Comparison of ENCODE assay signal across 13 mouse cellular contexts in genomic region chr11:29774296-29774695, GRCm38 (mm10). TPM values are rescaled to one million over a fixed set of nuclear protein-coding genes. Genes with fewer than 3 reads are reported as not detected.
DNase-seq lines count a peak whose midpoint lies in the region; ATAC-seq lines count a peak whose summit lies in the region.
"Had no signal": no experiment of that assay in that cellular context is flagged by ENCODE, and none has a peak within 500 bp of the region (broad histone marks: within the 10 kb centered on the region; RNA-seq: fewer than 3 reads in every experiment).

No protein-coding gene starts in this region.

- 0 out of 2 replicates have a peak, but pooled peaks cover 3% of the 10 kb centered on the region for H3K9me3 ChIP-seq in hindbrain, embryonic 10.5 days
- H3K9me3 ChIP-seq in midbrain, embryonic 15.5 days = no peaks in the 10 kb centered on the region

- no peak overlapping the region for H3K9ac ChIP-seq in midbrain, embryonic 15.5 days

- peak; percentile 67; the same call in 1 of the 2 replicates for ATAC-seq in midbrain, embryonic 15.5 days (replicated peaks)
- no peak for ATAC-seq in monocyte, adult 5-6 weeks (replicated peaks; ENCODE audit: insufficient number of reproducible peaks, low FRiP score, low TSS enrichment, poor library complexity, severe bottlenecking)
- ATAC-seq in erythroid progenitor cell, adult 5-6 weeks (replicated peaks; ENCODE audit: low FRiP score, poor library complexity, severe bottlenecking) = no peak
- ATAC-seq: intestine, embryonic 16.5 days had no signal

- intact Hi-C loops in heart, postnatal 36 days (cut with DNase I) = no loop called here

- no peaks in the 10 kb centered on the region for H3K27me3 ChIP-seq in hindbrain, embryonic 10.5 days (ENCODE audit: insufficient read depth, poor library complexity, severe bottlenecking)
- no peaks in the 10 kb centered on the region for H3K27me3 ChIP-seq in midbrain, embryonic 15.5 days (replicated peaks)

- no peak overlapping the region for H3K4me2 ChIP-seq in midbrain, embryonic 15.5 days

- no peaks in the 10 kb centered on the region for H3K36me3 ChIP-seq in hindbrain, embryonic 10.5 days
- 0 out of 2 replicates have a peak, but pooled peaks cover 3% of the 10 kb centered on the region for H3K36me3 ChIP-seq in midbrain, embryonic 15.5 days (replicated peaks)

- DNase-seq in heart, postnatal 4 days = peak; percentile 7
- no peak for DNase-seq in heart, postnatal 36 days
- DNase-seq in embryo, embryonic 11 days = peak; percentile 44
- peak; percentile 17 for DNase-seq in hindbrain, embryonic 10.5 days (ENCODE audit: low spot score)
- no peak for DNase-seq in cerebellum, adult 8-10 months
- DNase-seq: cerebellum, adult 18-20 months; lung, postnatal 4 days; right cerebral cortex, adult 18-20 months; thymus, postnatal 25 days had no signal

- H3K4me3 ChIP-seq in hindbrain, embryonic 10.5 days = no peak overlapping the region
- H3K4me3 ChIP-seq in midbrain, embryonic 15.5 days = no peak overlapping the region

- peaks cover 6% of the 10 kb centered on the region for H3K4me1 ChIP-seq in hindbrain, embryonic 10.5 days (replicated peaks)
- H3K4me1 ChIP-seq in midbrain, embryonic 15.5 days = 0 out of 2 replicates have a peak, but pooled peaks cover 7% of the 10 kb centered on the region

- WGBS in hindbrain, embryonic 10.5 days = 53% methylated on average over 2 of the region's 2 CpGs
- WGBS in midbrain, embryonic 15.5 days = 16% methylated on average over 2 of the region's 2 CpGs

- H3K27ac ChIP-seq in hindbrain, embryonic 10.5 days = peak overlapping the region; percentile 51; the same call in 1 of the 2 replicates
- H3K27ac ChIP-seq in midbrain, embryonic 15.5 days = no peak overlapping the region

RNA-seq across cellular contexts. Expression of gene 4931440F15Rik, which starts 51.2 kb away (rescaled TPM):
- total RNA-seq in heart, postnatal 4 days (2021) = 1 to 10 TPM; 1.1 to 1.5 TPM
- 1 to 10 TPM; 1.8 to 2.1 TPM for total RNA-seq in heart, postnatal 36 days (2021)
- 0.07 and 0.13 TPM in 2 replicates for polyA plus RNA-seq in hindbrain, embryonic 10.5 days (2016; fragmentation: Nextera tagmentation; extraction: Ambion mirVana)
- polyA plus RNA-seq in midbrain, embryonic 15.5 days (2015; fragmentation: Nextera tagmentation; extraction: Ambion mirVana) = 0.72 and 0.74 TPM in 2 replicates
- 0.48 to 0.97 TPM (median 0.96 TPM) in 3 replicates for total RNA-seq in monocyte, adult 5-6 weeks (2017)
- total RNA-seq in erythroid progenitor cell, adult 5-6 weeks (2015; ENCODE audit: low replicate concordance) = not detected in 2 replicates
- total RNA-seq in erythroid progenitor cell, adult 5-6 weeks (2017; ENCODE audit: low replicate concordance) = not detected in 2 replicates

Comparison
In these comparisons a context has a peak if more than half of its experiments do, and no peak if none do; other contexts are left out.
1. DNase-seq: peak in heart, postnatal 4 days (single experiment), embryo, embryonic 11 days (single experiment) and hindbrain, embryonic 10.5 days (single experiment); none in heart, postnatal 36 days (0 of 2) and cerebellum, adult 8-10 months (single experiment).